Mouse (Mus musculus): ENCODE data around the gene Defb45. TPM values are rescaled to one million over a fixed set of nuclear protein-coding genes. Genes with fewer than 3 reads are reported as not detected.

Defb45 gene
- polyA plus RNA-seq, 1 experiment = not detected

GRCm38 (mm10) chr2:152612193-152612592 lies 13.0 kb upstream of the Defb45 start:
- no peaks in the 10 kb centered on the region; the same call in 1 of the 2 replicates for H3K4me1 ChIP-seq (ENCODE audit: control insufficient read depth, insufficient read depth, low read length)
- TF ChIP-seq CTCF (IDR thresholded peaks at IDR 0.05; ENCODE audit: borderline replicate concordance, insufficient read depth, low read length) (no peak), POLR2A (IDR thresholded peaks at IDR 0.05; ENCODE audit: low read depth, low read length) (no peak)

GRCm38 (mm10) chr2:152608719-152609118 lies 9.5 kb upstream of the Defb45 start:
- Histone ChIP-seq H3K27ac (ENCODE audit: insufficient read depth, low read length) (no peak overlapping the region), H3K4me3 (ENCODE audit: insufficient read depth, low read length) (no peak overlapping the region), H3K4me1 (ENCODE audit: control insufficient read depth, insufficient read depth, low read length) (no peaks in the 10 kb centered on the region; the same call in 1 of the 2 replicates)
- TF ChIP-seq POLR2A (IDR thresholded peaks at IDR 0.05; ENCODE audit: low read depth, low read length) (no peak), CTCF (IDR thresholded peaks at IDR 0.05; ENCODE audit: borderline replicate concordance, insufficient read depth, low read length) (no peak)

More at GRCm38 (mm10) chr2:152612193-152612592, 13.0 kb upstream of the Defb45 start:
- H3K27ac ChIP-seq (ENCODE audit: insufficient read depth, low read length) = no peak overlapping the region
- no peak overlapping the region for H3K4me3 ChIP-seq (ENCODE audit: insufficient read depth, low read length)

GRCm38 (mm10) chr2:152607746-152608145 lies 8.5 kb upstream of the Defb45 start:
- TF ChIP-seq POLR2A (IDR thresholded peaks at IDR 0.05; ENCODE audit: low read depth, low read length) = no peak
- no peak for TF ChIP-seq CTCF (IDR thresholded peaks at IDR 0.05; ENCODE audit: borderline replicate concordance, insufficient read depth, low read length)
- Histone ChIP-seq H3K4me3 (ENCODE audit: insufficient read depth, low read length) (no peak overlapping the region), H3K4me1 (ENCODE audit: control insufficient read depth, insufficient read depth, low read length) (no peaks in the 10 kb centered on the region; the same call in 1 of the 2 replicates), H3K27ac (ENCODE audit: insufficient read depth, low read length) (no peak overlapping the region)

- Histone ChIP-seq H3K27ac (ENCODE audit: insufficient read depth, low read length) (no peak within 1 kb of the TSS), H3K4me3 (ENCODE audit: insufficient read depth, low read length) (no peak within 1 kb of the TSS), H3K4me1 (ENCODE audit: control insufficient read depth, insufficient read depth, low read length) (no peaks in the 10 kb centered on the region; the same call in 1 of the 2 replicates)
- no peak for TF ChIP-seq POLR2A (IDR thresholded peaks at IDR 0.05; ENCODE audit: low read depth, low read length)
- TF ChIP-seq CTCF (IDR thresholded peaks at IDR 0.05; ENCODE audit: borderline replicate concordance, insufficient read depth, low read length) = no peak
Observed at GRCm38 (mm10) chr2:152604057-152604456, 4.9 kb upstream of the Defb45 start, which contains the start of gene Defb36. Defb36 (plus strand) TSS chr2:152604327.

- H3K4me3 ChIP-seq (ENCODE audit: insufficient read depth, low read length) = no peak overlapping the region
- TF ChIP-seq CTCF (IDR thresholded peaks at IDR 0.05; ENCODE audit: borderline replicate concordance, insufficient read depth, low read length) (no peak), POLR2A (IDR thresholded peaks at IDR 0.05; ENCODE audit: low read depth, low read length) (no peak)
- no peak overlapping the region for H3K27ac ChIP-seq (ENCODE audit: insufficient read depth, low read length)
- H3K4me1 ChIP-seq (ENCODE audit: control insufficient read depth, insufficient read depth, low read length) = no peaks in the 10 kb centered on the region
Observed at GRCm38 (mm10) chr2:152601275-152601960, 2.2 kb upstream of the Defb45 start.

GRCm38 (mm10) chr2:152600076-152600475 lies 877 bp upstream of the Defb45 start:
- Histone ChIP-seq H3K27ac (ENCODE audit: insufficient read depth, low read length) (no peak overlapping the region), H3K4me1 (ENCODE audit: control insufficient read depth, insufficient read depth, low read length) (no peaks in the 10 kb centered on the region), H3K4me3 (ENCODE audit: insufficient read depth, low read length) (no peak overlapping the region)
- TF ChIP-seq POLR2A (IDR thresholded peaks at IDR 0.05; ENCODE audit: low read depth, low read length) = no peak
- no peak for TF ChIP-seq CTCF (IDR thresholded peaks at IDR 0.05; ENCODE audit: borderline replicate concordance, insufficient read depth, low read length)

GRCm38 (mm10) chr2:152589021-152589420 lies 10.2 kb downstream of the Defb45 start:
- H3K27ac ChIP-seq (ENCODE audit: insufficient read depth, low read length) = no peak overlapping the region
- no peak overlapping the region for H3K4me3 ChIP-seq (ENCODE audit: insufficient read depth, low read length)
- TF ChIP-seq CTCF (IDR thresholded peaks at IDR 0.05; ENCODE audit: borderline replicate concordance, insufficient read depth, low read length) (no peak), POLR2A (IDR thresholded peaks at IDR 0.05; ENCODE audit: low read depth, low read length) (no peak)
- no peaks in the 10 kb centered on the region for H3K4me1 ChIP-seq (ENCODE audit: control insufficient read depth, insufficient read depth, low read length)

GRCm38 (mm10) chr2:152588450-152588849 lies 10.7 kb downstream of the Defb45 start:
- H3K4me1 ChIP-seq (ENCODE audit: control insufficient read depth, insufficient read depth, low read length) = no peaks in the 10 kb centered on the region
- no peak for TF ChIP-seq POLR2A (IDR thresholded peaks at IDR 0.05; ENCODE audit: low read depth, low read length)
- TF ChIP-seq CTCF (IDR thresholded peaks at IDR 0.05; ENCODE audit: borderline replicate concordance, insufficient read depth, low read length) = no peak
- no peak overlapping the region for H3K27ac ChIP-seq (ENCODE audit: insufficient read depth, low read length)
- H3K4me3 ChIP-seq (ENCODE audit: insufficient read depth, low read length) = no peak overlapping the region

GRCm38 (mm10) chr2:152586926-152587560 lies 12.2 kb downstream of the Defb45 start:
- H3K4me3 ChIP-seq (ENCODE audit: insufficient read depth, low read length) = no peak overlapping the region
- H3K27ac ChIP-seq (ENCODE audit: insufficient read depth, low read length) = no peak overlapping the region
- no peak for TF ChIP-seq POLR2A (IDR thresholded peaks at IDR 0.05; ENCODE audit: low read depth, low read length)
- TF ChIP-seq CTCF (IDR thresholded peaks at IDR 0.05; ENCODE audit: borderline replicate concordance, insufficient read depth, low read length) = no peak; the same call in 1 of the 2 replicates
- H3K4me1 ChIP-seq (ENCODE audit: control insufficient read depth, insufficient read depth, low read length) = no peaks in the 10 kb centered on the region

GRCm38 (mm10) chr2:152580612-152581011 lies 18.6 kb downstream of the Defb45 start:
- Histone ChIP-seq H3K27ac (ENCODE audit: insufficient read depth, low read length) (no peak overlapping the region), H3K4me3 (ENCODE audit: insufficient read depth, low read length) (no peak overlapping the region), H3K4me1 (ENCODE audit: control insufficient read depth, insufficient read depth, low read length) (no peaks in the 10 kb centered on the region)
- TF ChIP-seq CTCF (IDR thresholded peaks at IDR 0.05; ENCODE audit: borderline replicate concordance, insufficient read depth, low read length) (no peak), POLR2A (IDR thresholded peaks at IDR 0.05; ENCODE audit: low read depth, low read length) (no peak)
